Mouse (Mus musculus): Measurements from ENCODE around the gene Zfp90. TPM values are rescaled to one million over a fixed set of nuclear protein-coding genes. Genes with fewer than 3 reads are reported as not detected.

The Zfp90 gene
- polyA plus RNA-seq, 1 experiment from 2014 or later = 31.4 TPM

DNA sequence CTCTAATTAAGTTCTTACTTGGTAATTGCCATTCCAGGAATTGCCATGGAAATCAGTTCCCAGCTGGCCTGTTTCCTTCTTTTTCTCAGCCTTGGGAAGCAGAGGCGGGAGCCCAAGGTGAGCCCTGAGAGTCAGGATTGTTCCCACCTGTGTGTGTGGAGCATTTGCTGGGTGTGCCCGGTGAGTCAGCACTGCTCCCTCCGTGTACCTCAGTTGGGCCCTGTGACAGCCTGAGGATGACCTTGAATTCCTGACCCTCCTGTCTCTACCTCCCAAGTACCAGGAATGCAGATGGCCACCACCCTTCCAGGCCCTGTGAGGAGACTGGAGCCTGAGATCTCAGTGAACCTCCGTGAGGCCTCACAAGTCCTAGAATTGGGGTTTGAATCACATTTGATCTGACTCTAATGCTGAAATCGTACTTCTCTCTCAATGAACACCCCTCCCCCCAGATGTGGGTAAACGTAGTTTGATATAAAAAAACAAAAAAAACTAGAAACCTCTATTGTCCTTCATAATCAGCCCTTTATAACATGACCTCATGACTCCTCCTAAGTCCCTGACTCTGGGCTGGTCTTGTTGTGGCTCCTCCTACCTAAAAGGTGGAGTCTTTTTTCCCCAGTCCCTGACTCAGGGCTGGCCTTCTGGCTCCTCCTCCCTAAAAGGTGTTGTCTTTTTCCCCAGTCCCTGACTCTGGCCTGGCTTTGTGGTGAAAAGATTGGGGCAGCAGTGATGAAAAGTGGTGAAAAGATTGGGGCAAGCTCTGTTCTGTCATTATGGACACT, 36.4 kb downstream of the Zfp90 start:
- Histone ChIP-seq H3K27me3 (ENCODE audit: control insufficient read depth, insufficient read depth, low read length) (no peaks in the 10 kb centered on the region), H3K36me3 (ENCODE audit: control insufficient read depth, insufficient read depth, low read length) (no peaks in the 10 kb centered on the region), H3K4me2 (replicated peaks; ENCODE audit: low read depth, low read length) (no peak overlapping the region), H3K9ac (ENCODE audit: low read depth, low read length) (no peak overlapping the region), H3K27ac (ENCODE audit: low read depth, low read length) (no peak overlapping the region), H3K9me3 (ENCODE audit: control insufficient read depth, low read length) (no peaks in the 10 kb centered on the region), H3K4me3 (ENCODE audit: low read depth, low read length) (no peak overlapping the region), H3K4me1 (replicated peaks; ENCODE audit: control insufficient read depth, insufficient read depth, low read length) (no peaks in the 10 kb centered on the region)
- DNase-seq (ENCODE audit: low spot score) = no peak
- ATAC-seq (ENCODE audit: low FRiP score) = no peak
- WGBS = 81% methylated on average over 6 of the region's 6 CpGs

DNA sequence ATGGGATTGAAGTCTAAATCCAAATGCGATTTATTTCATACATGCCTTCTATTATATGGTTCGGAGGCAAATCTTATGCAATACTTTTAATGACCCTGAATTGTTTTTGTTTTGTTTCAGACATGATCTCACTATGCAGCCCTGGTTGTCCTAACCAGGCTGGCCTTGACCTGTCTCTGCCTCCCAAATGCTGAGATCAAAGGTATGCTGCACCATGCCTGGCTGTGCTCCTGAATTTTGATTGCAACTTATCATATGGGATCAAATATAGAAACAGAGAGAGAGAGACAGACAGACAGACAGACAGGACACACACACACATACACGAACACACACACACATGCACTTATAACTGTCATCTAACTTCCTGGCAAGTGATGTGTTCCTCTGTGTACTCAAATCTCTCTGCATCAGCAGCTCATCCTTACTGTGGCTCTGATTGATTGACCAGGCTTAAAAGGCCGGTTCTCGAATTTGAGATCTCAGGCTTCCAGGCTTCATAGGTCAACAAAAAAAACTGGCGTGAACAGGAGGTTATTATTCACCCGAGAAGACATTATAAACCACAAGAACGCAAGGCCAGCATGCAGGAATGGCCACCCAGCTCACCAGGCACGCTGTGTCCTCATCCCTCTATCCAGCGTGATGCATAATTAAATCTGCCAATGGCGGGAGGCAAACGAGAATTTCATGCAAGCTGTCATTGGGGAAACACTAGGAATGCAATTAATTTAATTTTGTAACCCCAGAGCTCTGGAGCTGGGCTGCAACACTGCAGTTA, 37.8 kb downstream of the Zfp90 start:
- Histone ChIP-seq H3K27me3 (ENCODE audit: control insufficient read depth, insufficient read depth, low read length) (no peaks in the 10 kb centered on the region), H3K4me2 (replicated peaks; ENCODE audit: low read depth, low read length) (no peak overlapping the region), H3K4me3 (ENCODE audit: low read depth, low read length) (no peak overlapping the region), H3K9ac (ENCODE audit: low read depth, low read length) (no peak overlapping the region), H3K9me3 (ENCODE audit: control insufficient read depth, low read length) (no peaks in the 10 kb centered on the region), H3K36me3 (ENCODE audit: control insufficient read depth, insufficient read depth, low read length) (no peaks in the 10 kb centered on the region), H3K4me1 (replicated peaks; ENCODE audit: control insufficient read depth, insufficient read depth, low read length) (no peaks in the 10 kb centered on the region), H3K27ac (ENCODE audit: low read depth, low read length) (no peak overlapping the region)
- DNase-seq (ENCODE audit: low spot score) (no peak), ATAC-seq (ENCODE audit: low FRiP score) (no peak)
- 71% methylated on average over 12 of the region's 12 CpGs for whole genome bisulfite sequencing

- H3K4me1 ChIP-seq (replicated peaks; ENCODE audit: control insufficient read depth, insufficient read depth, low read length) = no peaks in the 10 kb centered on the region
- no peak overlapping the region for H3K4me3 ChIP-seq (ENCODE audit: low read depth, low read length)
- WGBS = 76% methylated on average over 11 of the region's 11 CpGs
- H3K4me2 ChIP-seq (replicated peaks; ENCODE audit: low read depth, low read length) = no peak overlapping the region
- DNase-seq (ENCODE audit: low spot score) (no peak), ATAC-seq (ENCODE audit: low FRiP score) (no peak)
- no peak overlapping the region for H3K9ac ChIP-seq (ENCODE audit: low read depth, low read length)
- no peaks in the 10 kb centered on the region for H3K27me3 ChIP-seq (ENCODE audit: control insufficient read depth, insufficient read depth, low read length)
- H3K9me3 ChIP-seq (ENCODE audit: control insufficient read depth, low read length) = no peaks in the 10 kb centered on the region
- no peak overlapping the region for H3K27ac ChIP-seq (ENCODE audit: low read depth, low read length)
- H3K36me3 ChIP-seq (ENCODE audit: control insufficient read depth, insufficient read depth, low read length) = no peaks in the 10 kb centered on the region
These were observed 38.9 kb downstream of the Zfp90 start for GRCm38 (mm10) chr8:106454036-106454435.

DNA sequence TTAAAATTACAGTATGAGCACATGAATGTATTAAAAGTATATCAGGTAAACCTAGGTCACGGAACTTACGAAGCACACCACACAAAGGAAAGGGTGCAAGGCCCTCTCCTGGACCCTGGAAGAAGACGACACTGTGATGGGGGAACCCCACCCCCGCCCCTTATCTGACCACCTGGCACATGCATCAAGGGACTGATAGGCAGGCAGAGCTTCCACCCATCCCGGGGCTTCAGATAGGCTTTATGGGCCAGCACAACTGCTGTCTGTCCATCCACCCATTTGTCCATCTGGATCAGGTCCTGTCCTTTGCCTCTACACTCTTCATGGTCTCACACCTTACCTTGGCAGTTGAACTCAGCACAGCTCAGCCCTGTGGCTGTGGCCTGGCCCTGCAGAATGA, 47.0 kb downstream of the Zfp90 start:
- Histone ChIP-seq H3K9ac (ENCODE audit: low read depth, low read length) (no peak overlapping the region), H3K27me3 (ENCODE audit: control insufficient read depth, insufficient read depth, low read length) (no peaks in the 10 kb centered on the region), H3K9me3 (ENCODE audit: control insufficient read depth, low read length) (no peaks in the 10 kb centered on the region), H3K36me3 (ENCODE audit: control insufficient read depth, insufficient read depth, low read length) (no peaks in the 10 kb centered on the region), H3K27ac (ENCODE audit: low read depth, low read length) (no peak overlapping the region), H3K4me3 (ENCODE audit: low read depth, low read length) (no peak overlapping the region), H3K4me2 (replicated peaks; ENCODE audit: low read depth, low read length) (no peak overlapping the region), H3K4me1 (replicated peaks; ENCODE audit: control insufficient read depth, insufficient read depth, low read length) (no peaks in the 10 kb centered on the region)
- DNase-seq (ENCODE audit: low spot score) (no peak), ATAC-seq (ENCODE audit: low FRiP score) (no peak)
- 85% methylated on average over 5 of the region's 5 CpGs for WGBS

GRCm38 (mm10) chr8:106463795-106464194, 48.7 kb downstream of the Zfp90 start:
- Histone ChIP-seq H3K36me3 (ENCODE audit: control insufficient read depth, insufficient read depth, low read length) (no peaks in the 10 kb centered on the region), H3K27ac (ENCODE audit: low read depth, low read length) (no peak overlapping the region), H3K4me2 (replicated peaks; ENCODE audit: low read depth, low read length) (no peak overlapping the region), H3K4me3 (ENCODE audit: low read depth, low read length) (no peak overlapping the region), H3K9ac (ENCODE audit: low read depth, low read length) (no peak overlapping the region), H3K4me1 (replicated peaks; ENCODE audit: control insufficient read depth, insufficient read depth, low read length) (no peaks in the 10 kb centered on the region), H3K9me3 (ENCODE audit: control insufficient read depth, low read length) (no peaks in the 10 kb centered on the region), H3K27me3 (ENCODE audit: control insufficient read depth, insufficient read depth, low read length) (no peaks in the 10 kb centered on the region)
- no peak for DNase-seq (ENCODE audit: low spot score)
- 83% methylated on average over 6 of the region's 6 CpGs for WGBS
- no peak for ATAC-seq (ENCODE audit: low FRiP score)

DNA sequence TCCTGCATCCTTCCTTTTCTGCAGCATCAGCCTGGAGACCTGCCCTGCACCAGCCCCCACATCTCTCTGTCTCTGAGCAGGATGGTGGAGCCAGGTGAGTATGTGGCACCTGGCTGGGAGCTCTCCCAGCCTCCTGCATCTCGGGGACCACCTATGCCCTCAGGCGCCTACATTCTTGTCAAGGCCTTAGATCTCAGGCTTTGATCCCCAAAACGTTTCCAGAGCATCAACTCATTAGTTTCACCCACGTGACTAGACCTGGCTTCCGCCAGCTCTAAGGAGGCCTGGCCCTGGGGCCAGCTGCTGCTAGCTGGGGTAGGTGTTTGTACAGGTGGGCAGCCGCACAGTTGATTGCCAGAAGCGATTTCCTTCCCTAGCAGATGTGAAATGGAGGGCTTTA, 54.4 kb downstream of the Zfp90 start:
- no peak for DNase-seq (ENCODE audit: low spot score)
- Histone ChIP-seq H3K27me3 (ENCODE audit: control insufficient read depth, insufficient read depth, low read length) (no peaks in the 10 kb centered on the region), H3K4me3 (ENCODE audit: low read depth, low read length) (no peak overlapping the region), H3K9me3 (ENCODE audit: control insufficient read depth, low read length) (no peaks in the 10 kb centered on the region), H3K9ac (ENCODE audit: low read depth, low read length) (no peak overlapping the region), H3K4me2 (replicated peaks; ENCODE audit: low read depth, low read length) (no peak overlapping the region), H3K27ac (ENCODE audit: low read depth, low read length) (no peak overlapping the region), H3K4me1 (replicated peaks; ENCODE audit: control insufficient read depth, insufficient read depth, low read length) (no peaks in the 10 kb centered on the region), H3K36me3 (ENCODE audit: control insufficient read depth, insufficient read depth, low read length) (no peaks in the 10 kb centered on the region)
- ATAC-seq (ENCODE audit: low FRiP score) = no peak
- 63% methylated on average over 7 of the region's 7 CpGs for WGBS

DNA sequence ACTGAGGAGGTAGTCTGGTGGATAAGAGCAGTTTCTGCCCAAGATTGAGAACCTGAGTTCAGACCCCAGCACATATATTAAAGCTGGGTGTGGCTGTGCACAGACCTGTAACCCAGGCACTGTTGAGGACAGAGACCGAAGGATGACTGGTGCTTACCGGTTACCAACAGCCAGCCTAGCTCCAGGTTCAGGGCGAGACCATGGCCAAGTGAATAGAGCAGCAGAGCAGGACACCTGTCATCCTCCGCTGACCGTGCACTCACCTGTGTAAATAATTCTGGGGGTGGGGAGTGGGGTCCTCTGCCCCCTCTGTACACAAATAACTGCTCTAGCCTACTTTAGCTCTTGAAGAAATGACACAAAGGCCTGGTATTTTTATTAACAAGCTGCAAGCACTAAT, 58.9 kb downstream of the Zfp90 start:
- Histone ChIP-seq H3K4me2 (replicated peaks; ENCODE audit: low read depth, low read length) (no peak overlapping the region), H3K36me3 (ENCODE audit: control insufficient read depth, insufficient read depth, low read length) (no peaks in the 10 kb centered on the region), H3K4me3 (ENCODE audit: low read depth, low read length) (no peak overlapping the region), H3K27me3 (ENCODE audit: control insufficient read depth, insufficient read depth, low read length) (no peaks in the 10 kb centered on the region), H3K27ac (ENCODE audit: low read depth, low read length) (no peak overlapping the region), H3K9me3 (ENCODE audit: control insufficient read depth, low read length) (no peaks in the 10 kb centered on the region), H3K4me1 (replicated peaks; ENCODE audit: control insufficient read depth, insufficient read depth, low read length) (no peaks in the 10 kb centered on the region), H3K9ac (ENCODE audit: low read depth, low read length) (no peak overlapping the region)
- no peak for DNase-seq (ENCODE audit: low spot score)
- no peak for ATAC-seq (ENCODE audit: low FRiP score)
- WGBS = 87% methylated on average over 5 of the region's 5 CpGs

All from hindbrain, embryonic 11.5 days (tissue).